Comparison of ENCODE assay signal across 19 mouse cellular contexts in genomic region chr10:21688513-21688912, GRCm38 (mm10).
DNase-seq lines count a peak whose midpoint lies in the region; ATAC-seq and TF ChIP-seq lines count a peak whose summit lies in the region.
"Had no signal": no experiment of that assay in that cellular context is flagged by ENCODE, and none has a peak within 500 bp of the region (broad histone marks: within the 10 kb centered on the region; RNA-seq: fewer than 3 reads in every experiment).

No protein-coding gene starts in this region.

- peaks cover 10% of the 10 kb centered on the region; the same call in 1 of the 2 replicates for H3K4me1 ChIP-seq in liver, postnatal 0 days (ENCODE audit: insufficient read depth)
- H3K4me1 ChIP-seq: forebrain, embryonic 15.5 days had no signal

- H3K4me3 ChIP-seq in liver, postnatal 0 days (ENCODE audit: low read depth, low read length) = no peak overlapping the region
- H3K4me3 ChIP-seq: embryonic facial prominence, embryonic 12.5 days; forebrain, embryonic 15.5 days; heart, embryonic 13.5 days; hindbrain, embryonic 15.5 days had no signal

- DNase-seq in adrenal gland, adult 8-10 months = peak; percentile 33
- no peak for DNase-seq in adrenal gland, postnatal 25 days
- DNase-seq in liver, postnatal 0 days = no peak
- no peak for DNase-seq in liver
- peak; percentile 48 for DNase-seq in thymus, postnatal 14 days
- no peak for DNase-seq in thymus, adult 18-20 months
- peak; percentile 49 for DNase-seq in thymus, postnatal 4 days
- DNase-seq in spleen, adult 18-20 months = no peak
- DNase-seq: cerebellum, adult 11-12 months; cerebellum, adult 9-10 months; cerebellum, postnatal 25 days; gastrocnemius, postnatal 36 days; heart, adult 11 months; heart, postnatal 36 days had no signal

- no peak overlapping the region for H3K4me2 ChIP-seq in liver, postnatal 0 days (ENCODE audit: low read depth, low read length)
- H3K4me2 ChIP-seq: embryonic facial prominence, embryonic 12.5 days; forebrain, embryonic 15.5 days; heart, embryonic 13.5 days; hindbrain, embryonic 15.5 days had no signal

- no peak for TF ChIP-seq CTCF in liver, postnatal 0 days (IDR thresholded peaks at IDR 0.05; ENCODE audit: low read depth)

- ATAC-seq in liver, postnatal 0 days = no peak
- ATAC-seq: activated CD4-positive, CD25-positive, alpha-beta regulatory T cell, adult 4 months; forebrain, embryonic 15.5 days had no signal

- H3K36me3 ChIP-seq in liver, postnatal 0 days (replicated peaks; ENCODE audit: insufficient read depth, low read length) = no peaks in the 10 kb centered on the region
- H3K36me3 ChIP-seq: embryonic facial prominence, embryonic 12.5 days; forebrain, embryonic 15.5 days; heart, embryonic 13.5 days; hindbrain, embryonic 15.5 days had no signal

- TF ChIP-seq EP300 in liver, postnatal 0 days (IDR thresholded peaks at IDR 0.05; ENCODE audit: low read depth) = no peak

- no peak overlapping the region for H3K9ac ChIP-seq in liver, postnatal 0 days (replicated peaks)
- H3K9ac ChIP-seq: embryonic facial prominence, embryonic 12.5 days; forebrain, embryonic 15.5 days; heart, embryonic 13.5 days; hindbrain, embryonic 15.5 days had no signal

- 47% methylated on average over 7 of the region's 7 CpGs for WGBS in liver, postnatal 0 days (ENCODE audit: insufficient replicate concordance)

- no peaks in the 10 kb centered on the region for H3K9me3 ChIP-seq in liver, postnatal 0 days (ENCODE audit: low read length)
- H3K9me3 ChIP-seq: embryonic facial prominence, embryonic 12.5 days; forebrain, embryonic 15.5 days; heart, embryonic 13.5 days; hindbrain, embryonic 15.5 days had no signal

- 0 out of 2 replicates have a peak overlapping the region, but pooled peaks have one; percentile 26 for H3K27ac ChIP-seq in liver, postnatal 0 days (ENCODE audit: low read depth)
- H3K27ac ChIP-seq: embryonic facial prominence, embryonic 12.5 days; forebrain, embryonic 15.5 days; heart, embryonic 13.5 days; hindbrain, embryonic 15.5 days had no signal

- no peaks in the 10 kb centered on the region for H3K27me3 ChIP-seq in liver, postnatal 0 days (ENCODE audit: insufficient read depth, low read length)
- H3K27me3 ChIP-seq: embryonic facial prominence, embryonic 12.5 days; forebrain, embryonic 15.5 days; heart, embryonic 13.5 days; hindbrain, embryonic 15.5 days had no signal

Comparison
In these comparisons a context has a peak if more than half of its experiments do, and no peak if none do; other contexts are left out.
1. DNase-seq: peak in adrenal gland, adult 8-10 months (single experiment), thymus, postnatal 14 days (single experiment) and thymus, postnatal 4 days (single experiment); none in adrenal gland, postnatal 25 days (single experiment), liver, postnatal 0 days (single experiment), liver (single experiment), thymus, adult 18-20 months (0 of 2) and spleen, adult 18-20 months (0 of 2).